Mouse (Mus musculus) intestine, embryonic 14.5 days (tissue): Measurements from ENCODE around the gene Chn2. TPM values are rescaled to one million over a fixed set of nuclear protein-coding genes. Genes with fewer than 3 reads are reported as not detected.

Experiments
- ATAC-seq: fragments of 200-750 bp; cut with Nextera tagmentation; replicated peaks from 2 replicates; pipeline ENCODE4 v1.8.0; 2017; ENCODE audit warnings: low read depth, moderate number of reproducible peaks, moderate TSS enrichment, moderate library complexity; ENCODE audit not compliant: low FRiP score, low TSS enrichment
- DNase-seq: peaks from one replicate; pipeline ENCODE4 v3.0.0-alpha.2; 2018; ENCODE audit warnings: low spot score
- H3K27ac ChIP-seq: fragments of 300-500 bp; sonication (generic); 2 replicates; pipeline ENCODE4 v1.5.1; 2014; ENCODE audit warnings: low read depth, mild to moderate bottlenecking, control low read depth
- H3K27me3 ChIP-seq: fragments of 300-500 bp; sonication (generic); replicated peaks from 2 replicates; pipeline ENCODE4 v1.6.1; 2014; ENCODE audit warnings: low read length, control low read depth; ENCODE audit not compliant: control insufficient read depth, insufficient read depth
- H3K36me3 ChIP-seq: fragments of 300-500 bp; sonication (generic); 2 replicates; pipeline ENCODE4 v1.6.1; 2014; ENCODE audit warnings: low read length, control low read depth; ENCODE audit not compliant: control insufficient read depth, insufficient read depth
- H3K4me1 ChIP-seq: fragments of 300-500 bp; sonication (generic); replicated peaks from 2 replicates; pipeline ENCODE4 v1.6.1; 2014; ENCODE audit warnings: low read length, control low read depth, mixed read lengths; ENCODE audit not compliant: control insufficient read depth, insufficient read depth
- H3K4me2 ChIP-seq: fragments of 300-500 bp; sonication (generic); 2 replicates; pipeline ENCODE4 v1.6.1; 2014; ENCODE audit warnings: low read length
- H3K4me3 ChIP-seq: fragments of 300-500 bp; sonication (generic); 2 replicates; pipeline ENCODE4 v1.5.1; 2014; ENCODE audit warnings: low read depth, low read length, control low read depth, mixed read lengths
- H3K9ac ChIP-seq: fragments of 300-500 bp; sonication (generic); 2 replicates; pipeline ENCODE4 v1.6.1; 2014; ENCODE audit warnings: mild to moderate bottlenecking, low read length
- H3K9me3 ChIP-seq: fragments of 300-500 bp; sonication (generic); 2 replicates; pipeline ENCODE4 v1.6.1; 2016; ENCODE audit warnings: low read length, control low read depth; ENCODE audit not compliant: control insufficient read depth
- WGBS: fragments of 180-500 bp; shearing (Covaris S2); extraction: QIAGEN DNeasy Blood & Tissue Kit; methylation state at CpG from one replicate; pipeline ENCODE4 v1.1.7; 2014; 5-methylcytosine and 5-hydroxymethylcytosine counted together
- polyA plus RNA-seq: library from polyadenylated mRNA; unstranded; fragments of >200 nt; fragmentation: Nextera tagmentation; extraction: Ambion mirVana; gene quantifications from 2 replicates; pipeline ENCODE4 v1.2.1, GENCODE M21; 2014

The Chn2 gene
- polyA plus RNA-seq, 1 experiment from 2014 or later: 25.0 TPM

- no peak for DNase-seq
- Histone ChIP-seq H3K9me3 (no peaks in the 10 kb centered on the region), H3K27me3 (peaks cover 3% of the 10 kb centered on the region; the same call in 1 of the 2 replicates), H3K9ac (no peak overlapping the region), H3K4me3 (no peak overlapping the region), H3K27ac (no peak overlapping the region), H3K4me2 (no peak overlapping the region), H3K4me1 (peaks cover 12% of the 10 kb centered on the region; the same call in 1 of the 2 replicates), H3K36me3 (no peaks in the 10 kb centered on the region)
- peak; percentile 47; the same call in 1 of the 2 replicates for ATAC-seq
- WGBS: 54% methylated on average over 8 of the region's 8 CpGs
These were observed 292.8 kb downstream of the Chn2 start for GRCm38 (mm10) chr6:54332203-54332602.

GRCm38 (mm10) chr6:54333116-54333651 is 293.8 kb downstream of the Chn2 start:
- H3K4me3 ChIP-seq: no peak overlapping the region
- peaks cover 8% of the 10 kb centered on the region; the same call in 1 of the 2 replicates for H3K4me1 ChIP-seq
- ATAC-seq: no peak
- peak overlapping the region; percentile 59; the same call in 1 of the 2 replicates for H3K27ac ChIP-seq
- H3K9me3 ChIP-seq: no peaks in the 10 kb centered on the region
- no peak overlapping the region for H3K9ac ChIP-seq
- no peak for DNase-seq
- no peaks in the 10 kb centered on the region for H3K27me3 ChIP-seq
- H3K4me2 ChIP-seq: no peak overlapping the region
- WGBS: 55% methylated on average over 11 of the region's 11 CpGs
- H3K36me3 ChIP-seq: no peaks in the 10 kb centered on the region

GRCm38 (mm10) chr6:54333652-54334396 is 294.5 kb downstream of the Chn2 start:
- ATAC-seq (0 out of 2 replicates have a peak, but pooled peaks have one; percentile 14), DNase-seq (peak; percentile 63)
- H3K9ac ChIP-seq: no peak overlapping the region
- H3K27me3 ChIP-seq: no peaks in the 10 kb centered on the region
- H3K4me3 ChIP-seq: no peak overlapping the region
- 38% methylated on average over 9 of the region's 9 CpGs for WGBS
- H3K4me2 ChIP-seq: no peak overlapping the region
- H3K27ac ChIP-seq: peak overlapping the region; percentile 59; the same call in 1 of the 2 replicates
- H3K9me3 ChIP-seq: no peaks in the 10 kb centered on the region
- H3K36me3 ChIP-seq: no peaks in the 10 kb centered on the region
- peaks cover 8% of the 10 kb centered on the region; the same call in 1 of the 2 replicates for H3K4me1 ChIP-seq

- DNase-seq (no peak), ATAC-seq (no peak)
- no peaks in the 10 kb centered on the region for H3K36me3 ChIP-seq
- no peaks in the 10 kb centered on the region for H3K27me3 ChIP-seq
- WGBS: 86% methylated on average over 6 of the region's 6 CpGs
- no peak overlapping the region for H3K4me3 ChIP-seq
- no peak overlapping the region for H3K4me2 ChIP-seq
- H3K9me3 ChIP-seq: no peaks in the 10 kb centered on the region
- no peak overlapping the region for H3K27ac ChIP-seq
- no peak overlapping the region for H3K9ac ChIP-seq
- H3K4me1 ChIP-seq: peaks cover 5% of the 10 kb centered on the region; the same call in 1 of the 2 replicates
These were observed 298.0 kb downstream of the Chn2 start for GRCm38 (mm10) chr6:54337321-54337720.

GRCm38 (mm10) chr6:54341133-54341532 is 301.8 kb downstream of the Chn2 start:
- 86% methylated on average over 5 of the region's 5 CpGs for WGBS
- H3K4me1 ChIP-seq: no peaks in the 10 kb centered on the region
- no peaks in the 10 kb centered on the region for H3K36me3 ChIP-seq
- H3K27me3 ChIP-seq: no peaks in the 10 kb centered on the region
- ATAC-seq (no peak), DNase-seq (no peak)
- no peaks in the 10 kb centered on the region for H3K9me3 ChIP-seq
- H3K4me3 ChIP-seq: no peak overlapping the region
- no peak overlapping the region for H3K27ac ChIP-seq
- H3K9ac ChIP-seq: no peak overlapping the region
- no peak overlapping the region for H3K4me2 ChIP-seq

GRCm38 (mm10) chr6:54342223-54342622 is 302.9 kb downstream of the Chn2 start:
- no peaks in the 10 kb centered on the region for H3K27me3 ChIP-seq
- H3K9me3 ChIP-seq: no peaks in the 10 kb centered on the region
- DNase-seq (no peak), ATAC-seq (no peak)
- H3K9ac ChIP-seq: no peak overlapping the region
- no peaks in the 10 kb centered on the region for H3K4me1 ChIP-seq
- no peak overlapping the region for H3K4me2 ChIP-seq
- H3K36me3 ChIP-seq: no peaks in the 10 kb centered on the region
- H3K27ac ChIP-seq: no peak overlapping the region
- 90% methylated on average over 10 of the region's 10 CpGs for WGBS
- no peak overlapping the region for H3K4me3 ChIP-seq

Other genes with a start within 250 kb of the Chn2 start
- 15.9 and 16.5 TPM in 2 replicates for gene Tril, start 218.7 kb upstream of the Chn2 start, polyA plus RNA-seq
- 0.16 TPM in 1 of 2 replicates, not detected in the other for gene Cpvl, start 60.9 kb upstream of the Chn2 start, polyA plus RNA-seq